Mouse (Mus musculus) embryo, embryonic 10 days (tissue): ENCODE results near the gene Cga.

Experiments used
- DNase-seq: peaks from one replicate; pipeline ENCODE4 v3.0.0-alpha.2; 2015; ENCODE audit warnings: low spot score

Cga gene

GRCm38 (mm10) chr4:34893479-34893878 is at the start of gene Cga:
Gene Cga (plus strand): TSS chr4:34893779.
- no peak for DNase-seq

GRCm38 (mm10) chr4:34843839-34844238 is 49.7 kb upstream of the Cga start:
- no peak for DNase-seq

GRCm38 (mm10) chr4:34847679-34848309 is 45.8 kb upstream of the Cga start:
- DNase-seq, result no peak

GRCm38 (mm10) chr4:34850156-34850555 is 43.4 kb upstream of the Cga start:
- DNase-seq, result no peak

GRCm38 (mm10) chr4:34852051-34852450 is 41.5 kb upstream of the Cga start:
- DNase-seq, result no peak

GRCm38 (mm10) chr4:34855966-34856365 is 37.6 kb upstream of the Cga start:
- DNase-seq, result no peak

- no peak for DNase-seq
Observed at GRCm38 (mm10) chr4:34858903-34859302, 34.7 kb upstream of the Cga start.

- no peak for DNase-seq
Observed at GRCm38 (mm10) chr4:34859416-34859815, 34.2 kb upstream of the Cga start.

- DNase-seq, result no peak
Observed at GRCm38 (mm10) chr4:34861438-34861837, 32.1 kb upstream of the Cga start.

DNA sequence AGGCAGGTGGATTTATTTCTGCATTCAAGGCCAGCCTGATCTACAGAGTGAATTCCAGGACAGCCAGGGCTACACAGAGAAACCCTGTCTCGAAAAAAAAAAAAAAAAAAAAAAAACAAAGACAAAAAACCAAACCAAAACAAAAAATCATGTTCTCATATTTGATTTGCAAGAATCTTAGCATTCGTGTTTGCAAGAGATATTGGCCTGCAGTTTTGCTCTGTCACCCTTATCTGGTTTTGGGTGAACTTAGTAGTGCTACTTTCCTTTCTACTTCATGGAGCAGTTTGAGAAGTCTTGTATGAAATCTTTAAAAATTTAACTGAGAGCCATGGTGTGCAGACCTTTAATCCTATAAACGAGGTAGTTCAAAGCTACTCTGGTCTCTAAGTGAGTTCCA is 23.8 kb upstream of the Cga start:
- no peak for DNase-seq

- no peak for DNase-seq
Observed at GRCm38 (mm10) chr4:34872896-34873495, 20.6 kb upstream of the Cga start.

GRCm38 (mm10) chr4:34874234-34874633 is 19.3 kb upstream of the Cga start:
- DNase-seq, result no peak

DNA sequence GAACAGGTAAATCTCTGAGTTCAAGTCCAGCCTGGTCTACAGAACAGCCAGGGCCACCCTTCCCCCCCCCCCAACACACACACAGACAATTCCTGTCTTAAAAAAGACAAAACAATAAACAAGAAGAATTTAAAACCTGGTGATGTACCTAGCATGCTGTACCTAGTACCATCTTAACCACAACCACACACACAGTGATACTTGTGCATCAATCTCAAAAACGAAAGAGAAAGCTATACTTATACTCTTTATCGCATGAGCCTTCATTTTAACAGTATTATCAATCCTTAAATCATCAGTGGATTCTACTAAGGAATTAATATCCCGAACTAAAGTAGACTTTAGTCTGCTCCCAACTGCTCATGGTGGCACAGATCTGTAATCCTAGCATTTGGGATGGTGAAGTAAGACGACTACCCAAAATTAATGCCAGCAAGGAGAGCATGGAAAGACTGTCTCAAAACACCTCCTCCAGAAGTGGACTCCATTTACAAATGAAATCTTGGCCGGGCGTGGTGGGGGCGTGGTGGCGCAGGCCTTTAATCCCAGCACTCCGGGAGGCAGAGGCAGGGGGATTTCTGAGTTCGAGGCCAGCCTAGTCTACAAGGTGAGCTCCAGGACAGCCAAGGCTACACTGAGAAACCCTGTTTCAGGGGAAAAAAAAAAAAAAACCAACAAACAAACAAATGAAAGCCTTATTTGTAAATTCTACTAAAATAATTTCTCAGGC is 12.5 kb upstream of the Cga start:
- DNase-seq, result no peak

GRCm38 (mm10) chr4:34881851-34882250 is 11.7 kb upstream of the Cga start:
- DNase-seq, result no peak

GRCm38 (mm10) chr4:34882291-34882769 is 11.2 kb upstream of the Cga start:
- DNase-seq, result peak; percentile 79

GRCm38 (mm10) chr4:34882818-34883217 is 10.8 kb upstream of the Cga start, which contains the start of gene Zfp292:
Gene Zfp292 (minus strand): TSS chr4:34882960.
- DNase-seq, result peak; percentile 99

DNA sequence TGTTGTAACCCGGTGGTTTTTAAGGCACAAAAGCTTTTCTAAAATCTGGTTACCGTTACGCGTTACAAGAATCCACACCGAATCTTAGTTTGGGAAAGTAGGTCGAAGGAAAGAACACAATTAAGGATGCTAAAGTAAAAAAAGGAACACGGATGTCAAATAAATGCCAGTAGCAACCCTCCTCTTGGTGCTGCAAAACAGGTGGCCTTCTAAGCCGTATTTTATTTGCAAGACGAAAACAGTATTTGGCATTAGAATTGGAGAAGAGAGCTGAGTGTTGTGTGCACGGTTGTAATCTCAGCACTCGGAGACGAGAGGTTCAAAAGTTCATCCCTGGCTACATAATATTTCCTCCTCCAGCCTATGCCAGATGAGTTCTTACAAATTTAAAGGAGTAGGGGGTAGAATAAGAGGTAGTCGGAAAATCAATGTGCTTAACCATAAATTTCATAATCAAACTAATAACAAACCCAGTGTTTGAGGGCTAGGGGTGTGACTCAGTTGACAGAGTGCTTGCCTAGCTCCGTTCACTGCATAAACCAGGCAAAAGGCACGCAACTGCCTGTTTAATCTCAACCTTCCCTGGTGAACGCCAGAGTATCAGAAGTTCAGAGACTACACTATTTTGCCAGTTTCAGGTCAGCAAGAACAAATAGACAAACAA is 10.1 kb upstream of the Cga start:
- no peak for DNase-seq

DNA sequence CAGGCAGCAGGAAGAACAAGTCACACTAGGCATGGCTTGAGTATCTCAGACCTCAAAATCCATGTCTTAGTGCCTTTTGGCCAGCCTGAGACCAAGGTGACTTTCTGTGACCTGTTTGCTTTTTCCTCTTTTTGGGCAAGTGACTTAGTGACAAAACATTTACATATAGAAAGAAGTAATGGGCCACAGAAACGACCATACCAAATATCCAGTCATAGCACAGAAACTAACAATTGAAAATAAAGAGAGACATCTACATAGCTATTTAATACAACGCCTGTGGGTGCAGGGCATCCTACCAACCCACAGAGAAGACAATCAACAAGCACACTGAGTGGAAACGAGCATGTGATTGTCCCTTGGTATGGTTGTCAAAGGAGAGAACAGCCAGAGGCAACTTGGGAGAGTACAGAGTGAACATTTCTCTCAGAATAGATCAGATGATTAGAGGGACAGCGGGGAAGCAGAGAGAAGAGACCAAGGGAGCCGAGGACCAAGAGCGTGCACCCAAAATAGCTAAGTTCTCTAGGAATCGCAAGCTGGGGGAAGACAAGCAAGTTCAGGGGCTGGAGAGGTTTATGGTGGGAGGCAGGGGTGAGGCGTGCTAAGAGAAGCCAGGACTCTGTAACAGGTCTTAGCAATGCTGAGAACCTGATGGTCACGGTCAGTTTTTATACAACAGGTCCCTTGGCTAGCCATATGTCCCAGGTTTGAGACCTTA is 7.8 kb upstream of the Cga start:
- DNase-seq, result no peak

DNA sequence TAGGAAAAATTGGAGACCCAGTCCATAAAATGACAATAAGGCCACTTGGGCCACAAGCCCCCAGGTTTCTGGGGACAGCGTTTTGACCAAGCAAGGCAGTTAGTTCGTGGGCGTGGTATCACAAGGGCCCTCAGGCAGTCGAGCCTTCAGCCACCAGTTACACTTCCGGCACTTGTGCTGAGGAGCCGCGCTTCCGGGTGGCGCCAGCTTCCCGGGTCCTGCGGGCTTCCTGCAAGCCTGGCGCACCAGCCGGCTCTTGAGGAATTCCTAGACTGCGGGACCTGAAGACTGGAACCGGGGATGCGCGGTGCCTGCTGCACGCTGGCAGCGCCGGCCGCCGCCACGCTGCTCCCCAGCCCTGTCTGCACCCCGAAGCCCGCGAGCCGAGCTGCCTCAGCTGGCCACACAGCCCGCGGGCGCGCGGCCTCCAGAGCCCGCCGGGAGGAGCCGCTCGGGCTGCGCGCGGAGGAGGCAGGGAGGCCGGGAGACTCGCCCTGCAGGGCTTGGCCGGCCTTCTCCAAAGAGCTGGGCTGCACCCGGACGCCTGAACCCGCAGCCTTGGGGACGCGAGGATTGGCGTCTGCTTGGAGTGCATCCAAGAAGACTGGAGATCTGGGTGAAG is 7.0 kb upstream of the Cga start:
- peak; percentile 92 for DNase-seq

- no peak for DNase-seq
Observed at GRCm38 (mm10) chr4:34887295-34887694, 6.3 kb upstream of the Cga start.

GRCm38 (mm10) chr4:34889101-34889811 is 4.3 kb upstream of the Cga start:
- DNase-seq, result no peak
